In the genomic region with DNA sequence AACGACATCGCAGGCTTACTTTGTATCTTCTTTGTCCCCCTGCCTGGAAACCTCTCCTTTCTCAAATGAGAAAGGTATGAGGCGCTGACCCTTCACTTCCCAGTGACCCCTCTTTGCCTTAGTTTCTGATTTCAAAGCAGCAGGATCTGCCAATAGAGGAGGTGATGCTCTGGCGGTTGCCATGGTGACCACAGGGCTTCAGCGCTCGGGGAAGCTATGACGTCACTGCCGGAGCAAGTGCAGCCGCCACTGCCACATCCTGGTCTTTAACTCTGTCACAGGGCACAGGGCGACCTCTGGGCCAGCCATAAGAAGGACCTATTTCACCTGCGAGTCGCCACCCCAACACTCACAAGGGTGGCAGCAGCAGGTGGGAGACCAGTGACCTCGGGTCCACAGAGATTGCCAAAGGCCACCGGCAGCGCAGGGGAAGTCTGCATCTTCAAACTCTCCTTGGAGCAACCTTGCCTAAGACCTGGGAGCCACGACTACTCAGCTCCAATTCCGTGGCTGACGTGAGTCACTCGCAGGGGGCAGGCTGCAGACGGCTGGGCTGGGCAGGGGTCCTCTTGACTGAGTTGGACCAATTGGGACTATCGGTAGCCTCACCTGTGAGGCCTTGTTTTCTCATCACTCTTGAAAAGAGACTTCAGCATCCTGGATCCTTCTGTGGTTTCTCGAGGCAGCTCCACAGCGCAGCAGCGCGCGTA, we compare ENCODE assay signal across 9 mouse cellular contexts. TPM values are rescaled to one million over a fixed set of nuclear protein-coding genes. Genes with fewer than 3 reads are reported as not detected.
DNase-seq lines count a peak whose midpoint lies in the region; ATAC-seq lines count a peak whose summit lies in the region.
"Had no signal": no experiment of that assay in that cellular context is flagged by ENCODE, and none has a peak within 500 bp of the region (broad histone marks: within the 10 kb centered on the region; RNA-seq: fewer than 3 reads in every experiment).

A gene (plus strand): TSS at position 228 of the 710 bp plus-strand sequence.

- H3K36me3 ChIP-seq in kidney, embryonic 15.5 days = no peaks in the 10 kb centered on the region

- WGBS in kidney, embryonic 15.5 days = 25% methylated on average over 26 of the region's 26 CpGs

- H3K4me2 ChIP-seq in kidney, embryonic 15.5 days = peak within 1 kb of the TSS; percentile 49

- no peak within 1 kb of the TSS for H3K27ac ChIP-seq in kidney, embryonic 15.5 days
- H3K27ac ChIP-seq: macrophage had no signal

- H3K9me3 ChIP-seq in kidney, embryonic 15.5 days (replicated peaks) = no peaks in the 10 kb centered on the region

- H3K4me1 ChIP-seq in kidney, embryonic 15.5 days = peaks cover 30% of the 10 kb centered on the region

- H3K9ac ChIP-seq in kidney, embryonic 15.5 days = no peak within 1 kb of the TSS

- no peak; the same call in 1 of the 2 replicates for ATAC-seq in kidney, embryonic 15.5 days (replicated peaks; ENCODE audit: low FRiP score)
- peak; percentile 78 for ATAC-seq in granulocyte monocyte progenitor cell, adult 5-6 weeks (replicated peaks; ENCODE audit: poor library complexity, severe bottlenecking)
- peak; percentile 80 for ATAC-seq in megakaryocyte, adult 5-6 weeks (ENCODE audit: poor library complexity, severe bottlenecking)

- peak within 1 kb of the TSS; percentile 17; the same call in 1 of the 2 replicates for H3K4me3 ChIP-seq in kidney, embryonic 15.5 days (replicated peaks)

- no peaks in the 10 kb centered on the region; the same call in 1 of the 2 replicates for H3K27me3 ChIP-seq in kidney, embryonic 15.5 days

- no peak for DNase-seq in kidney, adult 9 months
- DNase-seq in cerebellum, postnatal 4 days (ENCODE audit: low spot score in 2 of 2) = peak; percentile 72 to 78
- peak; percentile 78 to 83 for DNase-seq in layer of hippocampus, postnatal 10 days (ENCODE audit: low spot score in 2 of 2)
- DNase-seq in right cerebral cortex, adult 2 months (ENCODE audit: low spot score in 2 of 2) = peak; percentile 91
- no peak for DNase-seq in urinary bladder, adult 18-20 months (ENCODE audit: low spot score in 2 of 2)

RNA-seq across cellular contexts. Expression of the gene that starts here (rescaled TPM):
- polyA plus RNA-seq in kidney, embryonic 15.5 days (2015; fragmentation: Nextera tagmentation; extraction: Ambion mirVana) = 0.23 and 0.31 TPM in 2 replicates
- 0.09 TPM in 1 of 2 replicates, not detected in the other for total RNA-seq in granulocyte monocyte progenitor cell, adult 5-6 weeks (2014; fragmentation: Nextera tagmentation)
- 0.04 TPM in 1 of 2 replicates, not detected in the other for total RNA-seq in granulocyte monocyte progenitor cell, adult 5-6 weeks (2017)
- total RNA-seq in layer of hippocampus, postnatal 10 days (2021) = 10 to 100 TPM; 42.9 to 44.8 TPM
- total RNA-seq in megakaryocyte, adult 5-6 weeks (2015) = 0.18 TPM in 1 of 2 replicates, not detected in the other
- 0.04 and 0.11 TPM in 2 replicates for total RNA-seq in megakaryocyte, adult 5-6 weeks (2017)
- polyA plus RNA-seq: macrophage had no signal

Comparison
In these comparisons a context has a peak if more than half of its experiments do, and no peak if none do; other contexts are left out.
1. RNA of the gene that starts here (total RNA-seq): 42.9 to 44.8 TPM in layer of hippocampus, postnatal 10 days; 0.04 to 0.18 TPM in megakaryocyte, adult 5-6 weeks and 0.04 to 0.09 TPM in granulocyte monocyte progenitor cell, adult 5-6 weeks; every median in the first group is over 10 times any median in the second.
2. Peak in ATAC-seq in granulocyte monocyte progenitor cell, adult 5-6 weeks; RNA of the gene not detected or under 1 TPM.
3. Peak in ATAC-seq in megakaryocyte, adult 5-6 weeks; RNA of the gene not detected or under 1 TPM.
4. DNase-seq: peak in cerebellum, postnatal 4 days (2 of 2), layer of hippocampus, postnatal 10 days (2 of 2) and right cerebral cortex, adult 2 months (2 of 2); none in kidney, adult 9 months (single experiment) and urinary bladder, adult 18-20 months (0 of 2).